Mouse (Mus musculus) G1E (cell line): ENCODE measurements around the gene P2ry6.

Source experiments
- CTCF ChIP-seq: IDR thresholded peaks from 2 replicates; pipeline ENCODE4 v1.5.1; 2012; ENCODE audit warnings: low read depth, low read length, inconsistent platforms, mixed read lengths
- GATA1 ChIP-seq: IDR thresholded peaks from 2 replicates; pipeline ENCODE4 v1.6.1; 2012; ENCODE audit warnings: borderline replicate concordance, low read length, inconsistent platforms, mixed read lengths
- POLR2AphosphoS5 ChIP-seq: IDR thresholded peaks from 2 replicates; pipeline ENCODE4 v1.6.1; 2012; ENCODE audit warnings: low read depth, low read length, inconsistent platforms; ENCODE audit not compliant: insufficient replicate concordance
- TAL1 ChIP-seq: conservative IDR thresholded peaks from 2 replicates; pipeline ENCODE4 v1.6.1; 2012; ENCODE audit warnings: low read depth, low read length, inconsistent platforms, mixed read lengths

- TF ChIP-seq CTCF: no peak
- TF ChIP-seq GATA1: no peak
- TF ChIP-seq POLR2AphosphoS5: no peak
- TF ChIP-seq TAL1: no peak
Measured at GRCm38 (mm10) chr7:100951903-100952302, 22.5 kb downstream of the P2ry6 start.
